Mouse (Mus musculus) lung, adult 18-20 months (tissue): ENCODE results near the gene Scarf1.
A peak's percentile ranks its signal among the peaks of the same experiment; 100 is the strongest.
"Not testable (repeated sequence)": the region's sequence is repeated elsewhere in the genome, so short reads cannot be mapped to it uniquely, and the experiment has no call there.

Source experiments
- DNase-seq, 2 experiments: peaks; one replicate each; pipeline ENCODE4 v3.0.0; 2022; ENCODE audit warnings: mixed read lengths in 2 of 2

Gene Scarf1

DNA sequence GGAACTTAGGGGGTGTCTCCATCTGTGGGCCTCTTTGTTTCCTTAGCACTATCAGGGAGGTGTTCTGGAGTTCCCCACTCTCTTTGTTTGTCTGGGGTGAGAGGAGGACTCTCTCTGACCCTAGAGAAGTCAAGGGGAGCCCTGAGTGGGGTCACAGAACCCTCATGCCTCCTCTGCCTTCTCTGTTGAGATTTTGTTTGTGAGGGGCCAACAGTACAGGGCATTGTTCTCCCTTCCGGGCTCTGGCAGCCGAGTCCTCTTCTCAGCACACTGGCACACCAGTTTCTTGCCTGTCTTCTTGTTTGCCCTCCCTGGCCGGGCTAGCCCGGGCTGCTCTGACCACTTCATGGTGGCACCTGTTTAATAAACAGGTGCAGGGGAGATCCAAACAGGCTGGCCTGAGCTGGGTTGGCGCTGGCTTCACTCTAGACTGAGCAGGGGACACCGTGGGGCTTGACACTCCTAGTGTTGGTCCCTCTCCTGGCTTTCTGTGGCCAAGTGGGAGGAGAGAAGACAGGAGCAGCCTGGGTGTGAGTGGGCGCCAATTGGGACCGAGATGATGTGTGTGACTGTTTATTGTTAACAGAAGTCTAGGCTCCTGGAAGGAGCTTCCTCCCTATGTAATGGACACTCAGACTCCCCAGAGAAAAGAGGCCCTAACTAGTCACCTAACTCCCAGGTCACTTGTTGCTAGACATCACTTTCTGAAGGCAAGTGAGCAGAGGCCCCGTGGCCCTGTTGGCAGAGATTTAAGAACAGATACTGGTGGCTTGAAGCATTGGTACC lies 25.0 kb downstream of the Scarf1 start:
- peak; percentile 56 to 67 for DNase-seq

DNA sequence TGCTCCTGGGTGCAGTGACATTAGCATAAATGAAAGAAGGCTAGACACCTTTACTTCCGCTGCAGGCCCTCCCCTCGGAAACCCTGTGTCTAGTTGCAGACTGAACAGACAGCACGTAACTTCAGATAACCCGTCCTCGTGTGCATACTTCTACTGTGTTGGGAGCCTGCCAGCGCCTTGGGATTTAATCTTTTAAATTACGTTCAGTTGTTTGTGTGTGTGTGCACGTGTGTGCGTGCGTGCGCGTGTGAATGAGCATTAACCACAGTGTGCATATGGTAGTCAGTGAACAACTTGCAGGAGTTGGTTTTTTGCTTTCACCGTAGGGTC lies 25.6 kb downstream of the Scarf1 start:
- no peak for DNase-seq

DNA sequence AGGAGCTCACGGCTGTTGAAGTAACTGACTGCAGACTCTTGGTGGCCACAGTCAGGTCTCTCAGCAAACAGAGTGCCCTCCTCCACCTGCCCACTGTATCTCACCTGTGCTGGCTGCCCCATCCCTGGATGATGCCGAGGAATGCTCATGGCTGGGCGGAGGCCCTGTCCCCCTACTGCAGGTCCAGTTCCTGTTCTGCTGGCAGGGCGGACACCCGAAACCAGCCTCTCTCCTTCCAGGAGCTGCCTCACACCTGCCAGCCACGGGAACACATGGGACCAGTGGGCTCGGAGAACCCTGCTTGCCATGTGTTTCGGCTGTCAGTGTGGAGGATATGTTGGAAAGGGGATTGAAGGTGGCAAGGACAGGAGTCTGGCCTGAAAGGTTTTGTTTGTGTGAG lies 26.9 kb downstream of the Scarf1 start:
- DNase-seq = no peak

DNA sequence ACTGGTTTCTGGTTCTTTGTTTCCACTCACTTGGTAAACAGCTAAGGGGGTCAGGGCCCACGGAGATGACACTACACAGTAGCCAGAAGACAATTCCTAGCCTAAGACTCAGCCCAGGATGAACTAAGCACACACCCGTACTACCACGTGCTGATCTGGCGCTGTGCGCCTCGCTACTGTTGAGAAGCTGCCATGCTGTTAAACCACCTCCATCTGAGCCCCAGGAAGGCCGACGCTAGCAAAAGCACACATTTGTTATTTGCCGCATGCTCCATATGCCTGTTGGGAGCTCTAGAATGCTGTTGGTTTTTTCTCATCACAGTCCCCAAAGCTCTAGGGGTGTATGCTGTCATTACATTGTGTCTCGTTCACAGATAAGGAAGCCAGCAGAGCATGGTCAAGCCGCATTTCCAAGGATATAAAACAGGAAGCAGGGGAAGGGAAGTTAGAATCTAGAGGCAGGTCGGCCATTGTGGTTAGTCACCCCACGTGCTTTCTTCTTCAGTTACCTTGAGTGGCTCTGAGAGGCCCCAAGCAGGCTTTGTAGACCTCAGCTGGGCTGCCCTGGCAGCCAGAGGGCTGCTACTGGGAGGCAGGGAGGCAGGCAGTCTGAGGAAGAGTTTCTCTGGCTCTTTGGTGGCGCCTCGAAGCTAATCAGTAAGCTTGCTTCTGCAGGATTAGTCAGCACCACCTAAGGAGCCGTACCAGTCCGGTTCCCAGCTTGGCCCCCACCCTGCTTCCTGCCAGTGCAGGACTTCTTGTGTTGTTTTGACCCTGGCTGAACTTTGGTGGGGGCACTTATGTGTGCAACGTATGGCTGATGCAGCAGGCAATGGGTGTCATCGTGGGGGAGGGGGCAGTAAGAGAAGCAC lies 27.6 kb downstream of the Scarf1 start:
- DNase-seq = peak in 1 of 2 experiments; percentile 50

DNA sequence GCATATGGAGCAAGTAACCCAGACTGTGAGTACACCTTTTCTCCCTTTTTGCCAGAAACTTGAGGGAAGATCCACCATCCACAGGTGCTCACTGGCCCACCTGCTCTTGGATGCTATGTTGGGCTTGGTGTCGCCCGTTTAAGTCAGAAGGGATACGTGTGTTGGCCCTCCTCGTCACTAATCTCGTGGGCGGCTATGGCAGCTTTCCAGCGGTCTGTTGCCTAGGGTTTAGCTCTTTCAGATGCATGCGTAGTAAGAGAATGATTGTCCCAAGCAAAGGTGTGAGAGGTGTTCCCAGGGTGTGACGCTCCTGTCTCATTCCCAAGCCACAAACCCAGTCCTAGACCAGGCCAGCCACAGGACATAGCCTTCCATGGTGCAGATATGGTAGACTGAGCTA lies 31.4 kb downstream of the Scarf1 start:
- no peak for DNase-seq

DNA sequence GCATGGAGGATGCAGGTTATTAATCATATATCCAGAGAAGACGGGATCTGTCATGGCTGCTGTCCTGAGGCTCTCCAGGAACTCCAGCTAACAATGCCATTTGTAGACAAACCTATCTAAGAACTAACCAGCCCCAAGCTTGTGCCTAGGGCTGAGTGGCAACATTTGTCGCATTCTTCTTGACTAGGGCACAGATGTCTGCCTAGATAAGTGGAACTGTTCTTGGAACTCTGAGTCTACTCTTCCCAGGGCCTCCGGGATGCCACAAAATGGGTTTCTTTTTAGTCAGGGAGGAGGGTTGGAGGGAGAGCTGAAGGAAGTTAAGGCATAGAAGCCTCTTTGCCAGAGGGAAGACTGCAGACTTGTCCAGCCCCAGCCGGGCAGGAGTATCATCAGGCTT lies 32.7 kb downstream of the Scarf1 start:
- no peak for DNase-seq

DNA sequence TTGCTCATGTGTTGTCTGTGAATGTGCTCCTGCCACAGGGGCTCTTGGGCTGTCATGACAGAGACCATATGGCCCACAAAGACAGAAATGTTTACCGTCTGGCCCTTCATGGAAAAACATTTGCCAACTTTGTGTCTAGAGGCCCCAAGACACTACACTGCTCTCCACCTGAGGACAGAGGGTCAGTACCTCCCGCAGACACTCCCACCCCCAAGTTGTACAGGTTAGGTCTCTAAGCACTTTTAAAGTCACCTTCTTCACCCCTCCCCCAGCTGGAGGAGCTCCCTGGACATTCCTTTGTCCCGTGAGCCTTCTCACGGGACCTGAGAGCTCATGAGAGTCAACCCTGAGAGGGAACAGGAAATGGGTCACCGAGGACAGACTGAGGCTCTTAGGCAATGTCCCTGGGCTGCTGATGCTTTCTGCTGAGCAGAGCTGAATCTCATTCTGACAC lies 36.3 kb downstream of the Scarf1 start:
- DNase-seq = peak; percentile 78 to 89

DNA sequence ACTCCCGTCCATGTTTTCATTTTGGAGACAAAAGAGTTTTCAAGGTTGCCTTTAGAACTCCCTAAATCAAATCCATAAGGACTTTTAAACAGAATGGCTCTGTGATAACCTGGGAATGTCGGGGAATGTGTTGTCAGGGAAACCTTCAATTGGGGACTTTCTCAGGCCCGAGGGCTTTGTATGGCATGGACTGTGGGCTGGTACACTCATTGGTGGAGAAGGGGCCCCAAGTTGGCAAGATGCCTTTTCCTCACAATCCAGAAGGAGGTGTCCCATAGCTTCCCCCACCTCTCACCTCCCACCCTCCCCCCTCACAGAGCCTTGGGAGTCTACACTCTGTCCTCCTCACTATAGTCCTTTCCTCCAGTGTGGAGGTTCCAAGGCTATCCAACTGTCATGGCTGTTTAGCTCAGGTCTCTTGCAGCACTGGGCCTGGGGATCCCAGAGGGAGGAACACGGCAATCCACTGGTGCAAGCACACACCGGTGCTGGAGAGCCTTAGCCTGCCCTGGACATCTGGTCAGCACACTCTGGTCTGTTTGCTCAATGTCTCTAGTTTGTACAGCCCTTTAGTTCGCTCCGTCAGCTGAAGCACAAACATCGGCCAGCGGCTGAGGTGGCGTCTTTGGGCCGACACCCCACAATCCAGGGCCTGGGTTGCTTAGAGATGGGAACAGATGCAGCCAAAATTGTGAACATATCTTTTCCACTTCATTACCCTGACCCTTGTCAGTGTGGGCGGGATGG lies 37.0 kb downstream of the Scarf1 start:
- peak; percentile 77 to 87 for DNase-seq

DNA sequence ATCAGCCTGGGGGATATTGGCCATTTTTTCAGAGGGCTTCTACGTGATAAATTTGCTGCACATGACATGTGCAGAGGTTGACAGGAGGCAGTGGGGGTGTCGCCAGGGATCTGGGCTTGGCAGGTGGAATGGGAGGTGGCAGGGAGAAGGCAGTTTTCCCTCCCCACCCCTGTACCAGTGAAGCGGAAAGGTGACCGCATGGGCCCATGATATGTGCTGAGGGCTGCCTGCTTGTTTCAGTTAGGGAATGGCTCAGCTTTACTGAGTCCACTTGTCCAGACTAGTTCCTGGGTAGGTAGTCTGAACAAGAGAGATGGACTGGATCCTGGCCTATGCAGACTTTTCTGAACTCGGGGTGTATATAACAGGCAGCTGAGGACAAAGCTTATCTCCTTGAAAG lies 38.0 kb downstream of the Scarf1 start:
- no peak for DNase-seq

DNA sequence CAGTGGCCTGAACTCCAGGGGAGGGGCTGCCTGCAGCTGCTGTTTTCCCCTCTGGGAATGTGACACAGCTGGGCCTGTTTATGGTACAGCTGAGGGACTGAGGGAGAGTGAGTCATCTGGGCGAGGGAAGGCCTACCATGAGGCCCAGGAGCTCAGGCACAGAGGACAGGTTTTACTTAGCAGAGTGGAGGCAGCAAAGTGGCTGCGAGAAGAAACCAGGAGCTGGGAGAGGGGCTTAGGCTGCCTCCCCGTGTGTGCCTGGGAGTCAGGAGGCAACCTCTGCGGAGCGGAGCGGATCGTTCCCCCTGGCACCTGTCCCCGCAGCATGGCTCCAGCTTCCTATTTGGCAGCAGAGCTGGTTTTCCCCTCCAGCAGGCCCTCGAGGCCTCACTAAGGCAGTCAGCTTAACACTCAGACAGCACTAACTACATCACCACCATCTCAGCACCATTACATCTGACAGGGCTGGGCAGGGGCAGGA lies 38.7 kb downstream of the Scarf1 start:
- DNase-seq = peak; percentile 61 to 69

DNA sequence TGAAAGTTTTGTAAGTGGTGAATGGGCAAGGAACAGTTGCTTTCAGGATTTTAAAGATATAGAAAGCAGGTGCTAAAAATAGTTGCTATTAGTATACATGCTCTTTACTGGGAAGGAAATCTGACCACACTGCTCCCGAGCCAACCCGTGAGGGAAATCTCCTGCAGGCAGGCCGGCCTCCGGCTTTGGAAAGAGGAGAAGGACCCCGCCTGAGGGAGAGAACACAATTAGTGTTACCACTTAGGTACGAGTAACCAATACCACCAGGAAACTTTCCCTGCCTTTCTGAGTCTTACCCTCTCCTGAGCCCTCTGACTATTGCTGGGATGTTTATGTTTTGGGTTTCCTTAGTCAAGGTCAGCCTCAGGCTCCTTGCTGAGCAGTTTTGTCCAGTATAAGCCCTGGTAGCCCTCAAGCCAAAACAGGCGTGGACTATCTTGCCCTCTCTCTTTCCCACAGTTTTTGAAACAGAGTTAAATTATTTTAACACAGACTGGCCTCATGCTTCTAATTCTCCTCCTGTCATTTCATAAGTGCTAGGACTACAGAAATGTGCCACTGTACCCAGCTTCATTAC lies 39.7 kb downstream of the Scarf1 start:
- DNase-seq = no peak

DNA sequence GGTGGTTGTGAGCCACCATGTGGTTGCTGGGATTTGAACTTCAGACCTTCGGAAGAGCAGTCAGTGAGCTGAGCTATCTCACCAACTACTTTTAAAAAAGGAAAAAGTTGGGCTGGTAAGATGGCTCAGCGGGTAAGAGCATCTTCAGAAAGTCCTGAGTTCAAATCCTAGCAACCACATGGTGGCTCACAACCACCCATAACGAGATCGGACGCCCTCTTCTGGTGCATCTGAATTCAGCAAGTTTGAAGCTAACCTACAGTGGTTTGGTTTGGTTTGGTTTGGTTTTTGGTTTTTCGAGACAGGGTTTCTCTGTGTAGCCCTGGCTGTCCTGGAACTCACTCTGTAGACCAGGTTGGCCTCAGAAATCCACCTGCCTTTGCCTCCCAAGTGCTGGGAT lies 42.7 kb downstream of the Scarf1 start:
- DNase-seq = not testable (repeated sequence)

DNA sequence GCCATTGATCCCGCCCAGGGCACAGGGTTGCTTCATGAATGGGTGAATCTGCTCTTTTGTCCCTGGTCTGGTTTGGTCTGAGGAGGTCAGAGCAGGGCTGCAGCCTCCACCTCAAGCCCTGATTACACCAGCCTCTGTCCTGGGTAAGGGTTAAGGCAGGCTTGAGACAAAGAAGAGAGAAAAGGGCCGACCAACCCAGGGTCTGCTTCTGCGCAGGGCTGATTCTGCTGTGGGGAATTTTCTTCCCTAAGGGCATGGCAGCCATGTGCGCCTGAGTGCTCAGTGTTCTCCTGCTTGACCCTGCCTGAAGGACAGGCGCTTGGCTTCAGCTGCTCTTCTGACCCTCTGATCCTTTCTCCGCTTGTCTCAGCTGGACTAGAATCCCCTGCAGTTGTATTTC lies 43.8 kb downstream of the Scarf1 start:
- DNase-seq = no peak

DNA sequence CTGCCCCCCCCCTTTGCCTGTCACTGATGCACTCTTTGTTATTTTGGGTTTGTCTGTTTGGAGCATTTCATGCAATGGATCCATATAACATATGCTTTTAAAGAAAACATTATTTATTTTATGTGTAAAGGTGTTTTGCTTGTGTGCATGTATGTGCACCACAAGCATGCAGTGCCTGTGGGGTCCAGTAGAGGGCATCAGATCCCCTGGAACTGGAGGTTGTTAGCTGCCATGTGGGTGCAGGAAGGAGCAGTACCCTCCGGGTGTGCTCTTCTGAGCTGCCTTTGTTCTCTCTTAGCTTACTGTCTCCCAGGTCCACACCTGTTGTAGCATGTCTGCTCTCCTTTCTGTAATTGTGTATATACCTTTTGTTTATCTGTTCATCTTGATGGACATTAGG lies 44.8 kb downstream of the Scarf1 start:
- DNase-seq = no peak

DNA sequence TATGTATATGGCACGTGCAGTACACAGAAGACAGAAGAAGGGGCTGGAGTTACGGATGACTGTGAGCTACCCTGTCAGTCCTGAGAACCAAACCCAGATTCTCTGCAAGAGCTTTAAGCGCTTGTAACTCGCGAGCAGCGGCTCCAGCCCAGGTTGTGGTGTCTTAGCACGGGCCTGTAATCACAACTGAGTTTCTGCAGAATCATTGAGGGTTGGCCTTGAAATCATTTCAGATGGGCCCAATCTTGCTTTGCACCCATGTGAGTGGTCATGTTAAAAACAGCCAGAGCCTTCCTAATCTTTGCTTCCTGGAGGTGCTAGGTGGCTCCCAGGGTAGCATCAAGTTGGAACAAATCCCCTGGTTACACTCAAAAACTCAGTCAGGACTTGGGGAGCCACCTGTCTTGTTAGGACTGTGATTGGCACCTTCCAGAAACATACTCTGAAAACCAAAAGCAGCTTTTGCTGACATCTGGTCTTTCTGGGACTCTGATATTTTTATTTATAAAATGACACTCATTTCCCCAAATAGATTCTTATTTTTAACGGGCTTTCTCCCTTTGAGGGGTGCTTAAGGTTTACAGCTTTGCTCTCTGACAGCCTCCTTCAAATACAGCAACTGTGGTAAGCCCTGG lies 46.6 kb downstream of the Scarf1 start:
- DNase-seq = no peak

DNA sequence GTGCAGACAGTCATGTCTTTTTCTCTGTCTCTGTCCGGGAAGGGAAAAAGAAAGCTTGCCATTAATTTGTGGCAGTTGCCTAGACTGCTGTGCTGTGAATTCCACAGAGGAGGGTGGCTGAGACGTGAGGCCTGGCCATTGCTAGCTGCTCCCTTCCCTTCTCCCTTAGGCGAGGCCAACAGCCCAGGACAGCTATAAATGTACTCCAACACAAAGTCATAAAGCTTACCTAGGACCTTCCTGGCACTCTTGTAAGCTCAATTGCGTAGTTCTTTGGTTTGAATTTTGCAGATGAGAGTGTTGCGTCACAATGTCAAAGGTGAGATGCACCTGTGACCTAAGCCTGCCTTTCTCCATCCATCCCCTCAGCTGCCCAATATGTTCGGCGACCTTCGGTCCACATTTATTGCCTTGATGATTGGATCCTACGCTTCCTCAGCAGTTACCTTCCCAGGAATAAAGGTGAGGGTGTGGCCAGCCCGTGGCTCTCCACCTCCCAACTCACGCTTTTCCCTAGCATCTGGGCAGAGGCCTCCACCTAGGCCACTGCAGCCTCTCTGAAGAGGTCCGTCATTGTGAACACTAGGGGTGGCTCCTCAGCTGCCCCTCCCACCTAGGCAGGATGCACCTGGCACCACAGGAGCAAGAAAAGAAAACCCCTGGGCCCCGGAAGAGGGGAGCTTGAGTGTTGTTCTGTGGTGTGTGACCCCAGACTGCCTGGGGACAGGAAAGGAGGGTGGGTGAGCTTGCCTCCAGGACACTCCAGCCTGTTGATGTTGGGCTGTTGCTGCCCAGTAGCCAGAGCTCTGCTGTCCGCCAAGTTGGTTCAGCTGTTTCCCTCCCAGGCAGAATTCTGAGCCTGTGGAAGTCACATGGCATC lies 47.4 kb downstream of the Scarf1 start:
- DNase-seq = no peak

DNA sequence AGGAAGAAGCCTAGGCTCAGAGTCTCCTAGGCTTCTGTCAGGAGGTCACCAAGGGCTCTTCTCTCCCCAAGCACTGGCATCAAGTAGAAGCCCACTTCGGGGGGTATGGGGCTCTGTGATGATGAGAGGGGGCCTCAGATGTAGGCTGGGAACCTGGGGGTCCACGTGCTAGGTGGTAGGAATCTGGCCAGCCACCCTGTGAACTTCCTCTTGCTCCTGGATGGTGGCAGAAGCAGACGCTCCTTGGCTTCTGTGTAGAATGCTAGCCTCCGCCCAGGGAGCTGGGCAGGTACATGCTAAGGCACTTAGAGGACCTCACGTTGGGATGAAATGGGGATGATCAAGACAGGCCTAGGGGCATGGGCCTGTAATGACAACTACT lies 48.1 kb downstream of the Scarf1 start:
- no peak for DNase-seq

DNA sequence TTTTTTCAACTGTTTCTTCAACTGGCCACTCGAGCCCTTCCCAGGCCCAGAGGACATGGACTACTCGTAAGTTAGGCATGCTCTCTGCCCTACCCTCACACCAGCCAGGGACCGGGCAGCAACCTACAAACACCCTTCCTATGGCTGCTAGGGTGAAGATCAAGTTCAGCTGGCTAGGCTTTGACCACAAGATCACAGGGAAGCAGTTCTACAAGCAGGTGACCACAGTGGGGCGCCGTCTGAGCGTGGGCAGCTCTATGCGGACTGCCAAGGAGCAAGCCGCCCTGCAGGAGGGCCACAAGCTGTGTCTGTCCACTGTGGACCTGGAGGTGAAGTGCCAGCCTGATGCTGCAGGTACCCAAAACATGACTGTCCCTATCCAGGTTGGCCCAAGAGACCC lies 49.5 kb downstream of the Scarf1 start:
- no peak for DNase-seq

DNA sequence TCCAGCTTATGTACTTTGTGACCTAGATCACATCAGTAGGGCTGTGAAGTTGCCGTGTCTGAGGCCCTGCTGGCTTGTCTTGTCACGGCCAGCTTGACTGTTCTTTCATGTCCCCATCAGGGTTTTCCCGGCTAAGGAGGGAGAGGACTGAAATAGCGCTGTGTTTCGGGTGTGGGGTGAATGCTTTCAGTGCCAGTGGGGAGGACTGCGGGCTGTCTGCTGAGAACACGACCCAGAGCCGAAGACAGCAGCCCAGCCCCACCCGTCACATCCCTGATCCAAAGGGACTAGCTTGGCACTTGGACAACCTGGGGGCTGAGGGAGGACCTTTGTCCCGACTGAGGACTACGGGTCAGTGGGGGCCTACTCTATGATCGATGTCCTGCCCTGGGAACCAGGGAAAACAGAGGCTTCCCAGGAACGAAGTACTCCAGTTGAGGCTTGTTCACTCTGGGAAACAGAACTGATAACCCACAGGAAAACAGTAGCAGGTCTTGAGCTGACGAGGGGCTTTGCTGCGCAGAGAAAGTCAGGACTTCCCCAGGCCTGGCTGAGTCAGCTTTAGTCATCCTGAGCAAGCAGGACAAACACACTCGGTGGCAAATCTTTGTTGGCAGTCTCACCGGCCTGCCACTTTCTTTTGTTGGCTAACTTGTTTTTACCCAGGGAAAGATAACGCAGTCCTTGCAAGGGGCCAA lies 50.7 kb downstream of the Scarf1 start:
- DNase-seq = peak; percentile 75 to 84

DNA sequence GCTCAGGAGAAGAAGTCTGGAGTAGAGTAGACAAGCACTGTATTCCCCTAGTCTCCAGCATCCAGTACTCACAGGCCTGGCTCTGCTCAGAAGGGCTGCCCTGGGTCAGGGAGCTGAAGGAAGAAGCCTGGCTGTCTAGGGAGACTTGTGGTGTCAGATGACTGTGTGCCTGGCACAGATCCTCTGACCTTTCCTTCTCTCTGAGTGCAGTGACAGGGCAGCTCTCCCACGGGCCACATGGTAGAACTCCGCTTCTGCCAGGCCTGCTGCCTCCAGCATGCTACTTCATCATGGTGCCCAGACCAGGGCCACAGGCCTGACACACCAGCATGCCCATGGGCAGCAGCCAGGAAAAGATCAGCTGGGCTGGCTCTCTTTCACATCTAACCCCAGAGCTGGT lies 52.5 kb downstream of the Scarf1 start:
- DNase-seq = peak; percentile 74
